Mouse (Mus musculus): ENCODE results near the gene Per2. TPM values are rescaled to one million over a fixed set of nuclear protein-coding genes. Genes with fewer than 3 reads are reported as not detected.

Gene Per2
- polyA plus RNA-seq, 1 experiment from 2014 or later, result 3.6 TPM

DNA sequence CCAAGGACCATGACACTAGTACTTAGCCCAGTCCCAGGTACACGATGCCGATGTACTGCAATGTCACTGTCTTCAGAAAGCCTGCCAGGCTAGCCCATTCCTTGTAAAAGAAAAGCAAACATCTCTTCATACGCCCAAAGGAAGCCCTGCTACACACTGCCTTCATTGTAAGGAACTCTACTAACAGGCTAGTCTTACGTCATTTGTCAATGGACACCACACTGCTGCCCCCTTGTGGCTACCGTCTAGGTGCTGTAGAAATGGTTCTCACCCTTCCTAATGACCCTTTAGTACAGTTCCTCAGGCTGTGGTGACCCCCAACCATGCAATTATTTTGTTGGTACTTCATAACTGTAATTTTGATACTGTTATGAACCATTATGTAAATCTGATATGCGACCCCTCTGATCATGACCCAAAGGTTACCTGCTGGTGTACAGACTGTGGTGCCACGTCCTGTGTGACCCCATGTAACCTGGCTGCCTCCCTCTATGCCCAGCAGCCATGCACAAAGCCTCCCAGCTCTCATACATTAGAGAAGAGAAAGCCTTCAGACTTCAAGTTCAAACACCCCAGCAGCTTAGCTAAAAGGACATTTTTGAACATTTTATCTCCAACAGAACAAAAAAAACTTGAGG lies 78.6 kb downstream of the Per2 start:
- H3K27me3 ChIP-seq (replicated peaks), result no peaks in the 10 kb centered on the region
- 59% methylated on average over 7 of the region's 7 CpGs for WGBS
- ATAC-seq (ENCODE audit: insufficient number of reproducible peaks, low FRiP score), result 0 out of 2 replicates have a peak, but pooled peaks have one; percentile 15

DNA sequence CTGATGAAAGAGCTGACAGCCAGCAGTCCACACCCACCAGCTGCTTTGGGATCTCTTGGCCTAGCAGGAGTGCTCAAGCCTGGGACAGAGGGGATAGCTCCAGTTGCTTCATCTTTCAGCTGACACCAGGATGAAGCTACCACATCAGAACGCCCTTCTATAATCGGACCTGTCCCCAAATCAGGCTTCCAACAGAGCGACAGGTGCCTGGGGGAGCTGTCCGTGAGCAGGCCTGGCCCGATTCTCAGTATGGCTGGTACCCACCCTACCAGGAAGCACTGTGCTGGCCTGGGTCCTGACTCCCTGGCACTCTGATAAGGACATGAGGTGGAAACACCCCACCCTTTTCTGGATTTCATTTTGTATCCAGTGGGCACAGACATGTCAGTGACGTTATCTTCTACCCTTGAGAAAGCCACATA lies 85.7 kb downstream of the Per2 start:
- Histone ChIP-seq H3K27me3 (replicated peaks) (no peaks in the 10 kb centered on the region), H3K4me3 (no peak overlapping the region), H3K4me2 (no peak overlapping the region), H3K9ac (no peak overlapping the region), H3K9me3 (replicated peaks) (no peaks in the 10 kb centered on the region), H3K27ac (ENCODE audit: poor library complexity, severe bottlenecking) (no peak overlapping the region), H3K36me3 (peaks cover 87% of the 10 kb centered on the region), H3K4me1 (replicated peaks) (peaks cover 10% of the 10 kb centered on the region)
- 87% methylated on average over 6 of the region's 6 CpGs for WGBS
- ATAC-seq (ENCODE audit: insufficient number of reproducible peaks, low FRiP score), result no peak

More for the DNA sequence above, 78.6 kb downstream of the Per2 start:
- Histone ChIP-seq H3K36me3 (peaks cover 91% of the 10 kb centered on the region), H3K9ac (no peak overlapping the region), H3K4me1 (replicated peaks) (peaks cover 21% of the 10 kb centered on the region), H3K27ac (ENCODE audit: poor library complexity, severe bottlenecking) (no peak overlapping the region), H3K9me3 (replicated peaks) (no peaks in the 10 kb centered on the region), H3K4me2 (no peak overlapping the region), H3K4me3 (no peak overlapping the region)

- no peak overlapping the region for H3K4me3 ChIP-seq
- 0 out of 2 replicates have a peak, but pooled peaks cover 7% of the 10 kb centered on the region for H3K27me3 ChIP-seq (replicated peaks)
- no peak overlapping the region for H3K9ac ChIP-seq
- H3K36me3 ChIP-seq, result peaks cover 54% of the 10 kb centered on the region
- H3K4me1 ChIP-seq (replicated peaks), result peaks cover 11% of the 10 kb centered on the region
- ATAC-seq (ENCODE audit: insufficient number of reproducible peaks, low FRiP score), result no peak
- H3K4me2 ChIP-seq, result no peak overlapping the region
- H3K27ac ChIP-seq (ENCODE audit: poor library complexity, severe bottlenecking), result no peak overlapping the region
- H3K9me3 ChIP-seq (replicated peaks), result no peaks in the 10 kb centered on the region
- 84% methylated on average over 23 of the region's 23 CpGs for WGBS
Observed at GRCm38 (mm10) chr1:91370055-91370454, 89.1 kb downstream of the Per2 start.

- Histone ChIP-seq H3K4me1 (replicated peaks) (peaks cover 11% of the 10 kb centered on the region), H3K9ac (no peak overlapping the region), H3K9me3 (replicated peaks) (0 out of 2 replicates have a peak, but pooled peaks cover 1% of the 10 kb centered on the region), H3K27me3 (replicated peaks) (0 out of 2 replicates have a peak, but pooled peaks cover 7% of the 10 kb centered on the region), H3K4me3 (no peak overlapping the region), H3K27ac (ENCODE audit: poor library complexity, severe bottlenecking) (no peak overlapping the region), H3K36me3 (peaks cover 47% of the 10 kb centered on the region), H3K4me2 (no peak overlapping the region)
- no peak for ATAC-seq (ENCODE audit: insufficient number of reproducible peaks, low FRiP score)
- 68% methylated on average over 4 of the region's 4 CpGs for WGBS
Observed at GRCm38 (mm10) chr1:91369408-91369807, 89.7 kb downstream of the Per2 start.

- 0 out of 2 replicates have a peak, but pooled peaks cover 7% of the 10 kb centered on the region for H3K27me3 ChIP-seq (replicated peaks)
- H3K9me3 ChIP-seq (replicated peaks), result peaks cover 10% of the 10 kb centered on the region; the same call in 1 of the 2 replicates
- WGBS, result 97% methylated on average over 3 of the region's 3 CpGs
- peaks cover 41% of the 10 kb centered on the region for H3K36me3 ChIP-seq
- no peak overlapping the region for H3K4me3 ChIP-seq
- no peak overlapping the region for H3K9ac ChIP-seq
- ATAC-seq (ENCODE audit: insufficient number of reproducible peaks, low FRiP score), result no peak
- no peak overlapping the region for H3K4me2 ChIP-seq
- no peak overlapping the region for H3K27ac ChIP-seq (ENCODE audit: poor library complexity, severe bottlenecking)
- peaks cover 11% of the 10 kb centered on the region for H3K4me1 ChIP-seq (replicated peaks)
Observed at GRCm38 (mm10) chr1:91367295-91367694, 91.8 kb downstream of the Per2 start.

GRCm38 (mm10) chr1:91366215-91367108 lies 92.7 kb downstream of the Per2 start, which contains the start of gene Erfe:
Gene Erfe, plus strand, starts transcription at chr1:91366430.
- peak; percentile 31; the same call in 1 of the 2 replicates for ATAC-seq (ENCODE audit: insufficient number of reproducible peaks, low FRiP score)

More at GRCm38 (mm10) chr1:91366215-91367108, 92.7 kb downstream of the Per2 start, which contains the start of gene Erfe:
- peaks cover 14% of the 10 kb centered on the region; the same call in 1 of the 2 replicates for H3K9me3 ChIP-seq (replicated peaks)
- peak within 1 kb of the TSS; percentile 52 for H3K4me3 ChIP-seq
- H3K36me3 ChIP-seq, result peaks cover 41% of the 10 kb centered on the region
- no peak within 1 kb of the TSS for H3K27ac ChIP-seq (ENCODE audit: poor library complexity, severe bottlenecking)
- H3K4me2 ChIP-seq, result peak within 1 kb of the TSS; percentile 92
- peak within 1 kb of the TSS; percentile 76 for H3K9ac ChIP-seq
- H3K4me1 ChIP-seq (replicated peaks), result peaks cover 11% of the 10 kb centered on the region
- 0 out of 2 replicates have a peak, but pooled peaks cover 7% of the 10 kb centered on the region for H3K27me3 ChIP-seq (replicated peaks)
- WGBS, result 1% methylated on average over 68 of the region's 68 CpGs

Other genes starting within 250 kb of the Per2 start
- 65.2 and 66.5 TPM in 2 replicates for gene Ube2f, start 209.0 kb downstream of the Per2 start, polyA plus RNA-seq (2016; fragmentation: Nextera tagmentation; extraction: Ambion mirVana)
- gene Scly, start 161.0 kb downstream of the Per2 start, polyA plus RNA-seq (2016; fragmentation: Nextera tagmentation; extraction: Ambion mirVana), result 14.8 and 14.9 TPM in 2 replicates
- 0.05 and 0.08 TPM in 2 replicates for gene Espnl, start 137.2 kb downstream of the Per2 start, polyA plus RNA-seq (2016; fragmentation: Nextera tagmentation; extraction: Ambion mirVana)
- gene Klhl30, start 108.3 kb downstream of the Per2 start, polyA plus RNA-seq (2016; fragmentation: Nextera tagmentation; extraction: Ambion mirVana), result 44.2 and 46.7 TPM in 2 replicates
- 1.5 and 1.7 TPM in 2 replicates for gene Erfe, start 92.9 kb downstream of the Per2 start, polyA plus RNA-seq (2016; fragmentation: Nextera tagmentation; extraction: Ambion mirVana)
- 104 and 106 TPM in 2 replicates for gene Ilkap, start 60.5 kb downstream of the Per2 start, polyA plus RNA-seq (2016; fragmentation: Nextera tagmentation; extraction: Ambion mirVana)
- gene Hes6, start 45.3 kb downstream of the Per2 start, polyA plus RNA-seq (2016; fragmentation: Nextera tagmentation; extraction: Ambion mirVana), result 63.6 and 65.4 TPM in 2 replicates
- 4.8 and 6.0 TPM in 2 replicates for gene Traf3ip1, start 35.3 kb upstream of the Per2 start, polyA plus RNA-seq (2016; fragmentation: Nextera tagmentation; extraction: Ambion mirVana)
- 11.0 and 12.3 TPM in 2 replicates for gene Asb1, start 81.2 kb upstream of the Per2 start, polyA plus RNA-seq (2016; fragmentation: Nextera tagmentation; extraction: Ambion mirVana)

All from heart, embryonic 12.5 days (tissue).